In the genomic region with DNA sequence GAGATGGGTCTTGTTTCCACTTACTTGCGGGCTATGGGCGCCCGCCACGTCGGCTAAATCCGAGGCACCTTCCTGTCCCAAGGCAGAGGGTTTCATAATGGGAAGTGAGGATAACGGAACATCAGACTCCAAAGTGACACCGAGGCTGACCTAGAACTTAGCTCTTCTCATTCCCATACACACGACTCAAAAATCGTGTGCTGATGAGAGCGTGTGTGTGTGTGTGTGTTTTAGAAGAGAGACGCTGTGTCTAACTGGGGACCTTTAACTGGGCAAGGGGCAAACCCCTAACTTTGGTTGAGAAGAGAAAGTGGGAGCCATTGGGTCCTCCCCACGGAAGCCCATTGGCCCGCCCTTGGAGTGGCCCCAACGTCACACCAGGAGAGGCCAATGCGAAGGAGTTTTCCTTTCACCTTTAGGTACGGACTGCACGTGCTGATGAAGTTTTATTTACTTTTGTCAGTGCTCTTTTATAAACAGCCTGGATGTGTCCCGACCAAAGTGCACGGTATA, we compare ENCODE assay signal across 8 mouse cellular contexts. TPM values are rescaled to one million over a fixed set of nuclear protein-coding genes. Genes with fewer than 3 reads are reported as not detected.
DNase-seq lines count a peak whose midpoint lies in the region; ATAC-seq and TF ChIP-seq lines count a peak whose summit lies in the region.

No protein-coding gene starts in this region.

- peak overlapping the region; percentile 62 for H3K4me2 ChIP-seq in neural tube, embryonic 11.5 days (ENCODE audit: low read depth)
- H3K4me2 ChIP-seq in intestine, postnatal 0 days (replicated peaks; ENCODE audit: low read depth): peak overlapping the region; percentile 90
- peak overlapping the region; percentile 80 for H3K4me2 ChIP-seq in midbrain, postnatal 0 days (ENCODE audit: low read depth, low read length, poor library complexity, severe bottlenecking)

- no peaks in the 10 kb centered on the region for H3K27me3 ChIP-seq in neural tube, embryonic 11.5 days (ENCODE audit: control insufficient read depth, insufficient read depth, low read length)
- no peaks in the 10 kb centered on the region for H3K27me3 ChIP-seq in intestine, postnatal 0 days (replicated peaks; ENCODE audit: control insufficient read depth, insufficient read depth, low read length)
- H3K27me3 ChIP-seq in midbrain, postnatal 0 days (ENCODE audit: insufficient read depth, low read length): no peaks in the 10 kb centered on the region

- H3K4me3 ChIP-seq in neural tube, embryonic 11.5 days (ENCODE audit: low read depth, low read length): peak overlapping the region; percentile 94
- peak overlapping the region; percentile 94 for H3K4me3 ChIP-seq in intestine, postnatal 0 days (ENCODE audit: low read depth, low read length)
- H3K4me3 ChIP-seq in midbrain, postnatal 0 days (ENCODE audit: low read depth, low read length): peak overlapping the region; percentile 90

- H3K27ac ChIP-seq in neural tube, embryonic 11.5 days (ENCODE audit: low read depth, low read length): 0 out of 2 replicates have a peak overlapping the region, but pooled peaks have one; percentile 58
- peak overlapping the region; percentile 90 for H3K27ac ChIP-seq in intestine, postnatal 0 days (ENCODE audit: low read depth, low read length)
- peak overlapping the region; percentile 79 for H3K27ac ChIP-seq in midbrain, postnatal 0 days (ENCODE audit: low read depth, low read length)

- peaks cover 5% of the 10 kb centered on the region for H3K4me1 ChIP-seq in neural tube, embryonic 11.5 days (ENCODE audit: control insufficient read depth, insufficient read depth, low read length)
- H3K4me1 ChIP-seq in intestine, postnatal 0 days (replicated peaks; ENCODE audit: control insufficient read depth, insufficient read depth, low read length): no peaks in the 10 kb centered on the region
- no peaks in the 10 kb centered on the region; the same call in 1 of the 2 replicates for H3K4me1 ChIP-seq in midbrain, postnatal 0 days (ENCODE audit: insufficient read depth, low read length)

- no peaks in the 10 kb centered on the region for H3K9me3 ChIP-seq in neural tube, embryonic 11.5 days (ENCODE audit: control insufficient read depth, low read length)
- no peaks in the 10 kb centered on the region for H3K9me3 ChIP-seq in intestine, postnatal 0 days (ENCODE audit: control insufficient read depth)
- H3K9me3 ChIP-seq in midbrain, postnatal 0 days (ENCODE audit: low read length): no peaks in the 10 kb centered on the region

- peak overlapping the region; percentile 92 for H3K9ac ChIP-seq in neural tube, embryonic 11.5 days (ENCODE audit: low read length)
- H3K9ac ChIP-seq in intestine, postnatal 0 days (ENCODE audit: low read depth, low read length): peak overlapping the region; percentile 92
- peak overlapping the region; percentile 87 for H3K9ac ChIP-seq in midbrain, postnatal 0 days (replicated peaks; ENCODE audit: low read length, poor library complexity, severe bottlenecking)

- 2% methylated on average over 20 of the region's 20 CpGs for WGBS in neural tube, embryonic 11.5 days
- under 1% methylated on average over 20 of the region's 20 CpGs for WGBS in intestine, postnatal 0 days
- WGBS in midbrain, postnatal 0 days: 2% methylated on average over 20 of the region's 20 CpGs

- peaks cover 3% of the 10 kb centered on the region; the same call in 1 of the 2 replicates for H3K36me3 ChIP-seq in neural tube, embryonic 11.5 days (ENCODE audit: control insufficient read depth, insufficient read depth, low read length)
- peaks cover 12% of the 10 kb centered on the region for H3K36me3 ChIP-seq in intestine, postnatal 0 days (ENCODE audit: control insufficient read depth, insufficient read depth)
- peaks cover 8% of the 10 kb centered on the region; the same call in 1 of the 2 replicates for H3K36me3 ChIP-seq in midbrain, postnatal 0 days (ENCODE audit: insufficient read depth, low read length)

- ATAC-seq in neural tube, embryonic 11.5 days (ENCODE audit: insufficient read depth, low FRiP score, low TSS enrichment): 0 out of 2 replicates have a peak, but pooled peaks have one; percentile 39
- ATAC-seq in intestine, postnatal 0 days: peak; percentile 89
- ATAC-seq in midbrain, postnatal 0 days (ENCODE audit: low FRiP score): peak; percentile 55

- no peak for TF ChIP-seq CTCF in intestine, postnatal 0 days (IDR thresholded peaks at IDR 0.05; ENCODE audit: low read depth)
- no peak for TF ChIP-seq CTCF in midbrain, postnatal 0 days (IDR thresholded peaks at IDR 0.05)

- DNase-seq in neural tube, embryonic 11.5 days (ENCODE audit: low spot score): peak; percentile 62
- no peak for DNase-seq in neural tube, embryonic 10.5 days (ENCODE audit: extremely low spot score, low spot score)
- peak; percentile 69 for DNase-seq in embryo, embryonic 10 days (ENCODE audit: low spot score)
- DNase-seq in heart, adult 11 months: peak; percentile 98
- peak; percentile 81 for DNase-seq in liver
- DNase-seq in midbrain, postnatal 0 days (ENCODE audit: low spot score): peak; percentile 58
- peak; percentile 70 to 83 for DNase-seq in spleen, postnatal 4 days (ENCODE audit: low spot score in 2 of 2)

RNA-seq across cellular contexts. Expression of a gene that starts 0.7 kb away (rescaled TPM):
- 11.4 and 12.4 TPM in 2 replicates for polyA plus RNA-seq in neural tube, embryonic 11.5 days (2014; fragmentation: Nextera tagmentation; extraction: Ambion mirVana)
- 2.5 and 2.7 TPM in 2 replicates for polyA plus RNA-seq in intestine, postnatal 0 days (2015; fragmentation: Nextera tagmentation; extraction: Ambion mirVana)
- total RNA-seq in midbrain, postnatal 0 days (2014; rRNA removed): 3.1 and 5.4 TPM in 2 replicates
- 3.2 and 4.0 TPM in 2 replicates for polyA plus RNA-seq in midbrain, postnatal 0 days (2015; fragmentation: Nextera tagmentation; extraction: Ambion mirVana)

RNA-seq across cellular contexts. Expression of a gene that starts 0.8 kb away (rescaled TPM):
- 43.2 and 44.5 TPM in 2 replicates for polyA plus RNA-seq in neural tube, embryonic 11.5 days (2014; fragmentation: Nextera tagmentation; extraction: Ambion mirVana)
- polyA plus RNA-seq in intestine, postnatal 0 days (2015; fragmentation: Nextera tagmentation; extraction: Ambion mirVana): 19.4 and 21.1 TPM in 2 replicates
- total RNA-seq in midbrain, postnatal 0 days (2014; rRNA removed): 37.5 and 38.9 TPM in 2 replicates
- 37.1 and 38.3 TPM in 2 replicates for polyA plus RNA-seq in midbrain, postnatal 0 days (2015; fragmentation: Nextera tagmentation; extraction: Ambion mirVana)

RNA-seq across cellular contexts. Expression of a gene that starts 4.5 kb away (rescaled TPM):
- polyA plus RNA-seq in neural tube, embryonic 11.5 days (2014; fragmentation: Nextera tagmentation; extraction: Ambion mirVana): 40.2 and 41.3 TPM in 2 replicates
- polyA plus RNA-seq in intestine, postnatal 0 days (2015; fragmentation: Nextera tagmentation; extraction: Ambion mirVana): 15.4 and 17.4 TPM in 2 replicates
- 11.8 and 14.8 TPM in 2 replicates for total RNA-seq in midbrain, postnatal 0 days (2014; rRNA removed)
- 28.0 and 29.3 TPM in 2 replicates for polyA plus RNA-seq in midbrain, postnatal 0 days (2015; fragmentation: Nextera tagmentation; extraction: Ambion mirVana)

RNA-seq across cellular contexts. Expression of a gene that starts 58.3 kb away (rescaled TPM):
- polyA plus RNA-seq in neural tube, embryonic 11.5 days (2014; fragmentation: Nextera tagmentation; extraction: Ambion mirVana): 0.26 TPM in 1 of 2 replicates, not detected in the other
- 9.1 and 10.5 TPM in 2 replicates for polyA plus RNA-seq in intestine, postnatal 0 days (2015; fragmentation: Nextera tagmentation; extraction: Ambion mirVana)
- total RNA-seq in midbrain, postnatal 0 days (2014; rRNA removed): not detected in 2 replicates
- not detected in 2 replicates for polyA plus RNA-seq in midbrain, postnatal 0 days (2015; fragmentation: Nextera tagmentation; extraction: Ambion mirVana)

Comparison
In these comparisons a context has a peak if more than half of its experiments do, and no peak if none do; other contexts are left out.
1. ATAC-seq: peak in every context shown above with its lines; median percentile 89 in intestine, postnatal 0 days; 55 in midbrain, postnatal 0 days; 39 in neural tube, embryonic 11.5 days.